Mouse (Mus musculus) CD4-positive naive resting alpha-beta T cell, adult 57 days (primary cell): Measurements from ENCODE around the gene Dleu7. TPM values are rescaled to one million over a fixed set of nuclear protein-coding genes. Genes with fewer than 3 reads are reported as not detected.

ENCODE experiments used
- total RNA-seq: library from RNA; stranded (reverse); gene quantifications from one replicate; pipeline ENCODE4 v1.2.4, GENCODE M21; 2023

The Dleu7 gene
- total RNA-seq, result not detected

DNA sequence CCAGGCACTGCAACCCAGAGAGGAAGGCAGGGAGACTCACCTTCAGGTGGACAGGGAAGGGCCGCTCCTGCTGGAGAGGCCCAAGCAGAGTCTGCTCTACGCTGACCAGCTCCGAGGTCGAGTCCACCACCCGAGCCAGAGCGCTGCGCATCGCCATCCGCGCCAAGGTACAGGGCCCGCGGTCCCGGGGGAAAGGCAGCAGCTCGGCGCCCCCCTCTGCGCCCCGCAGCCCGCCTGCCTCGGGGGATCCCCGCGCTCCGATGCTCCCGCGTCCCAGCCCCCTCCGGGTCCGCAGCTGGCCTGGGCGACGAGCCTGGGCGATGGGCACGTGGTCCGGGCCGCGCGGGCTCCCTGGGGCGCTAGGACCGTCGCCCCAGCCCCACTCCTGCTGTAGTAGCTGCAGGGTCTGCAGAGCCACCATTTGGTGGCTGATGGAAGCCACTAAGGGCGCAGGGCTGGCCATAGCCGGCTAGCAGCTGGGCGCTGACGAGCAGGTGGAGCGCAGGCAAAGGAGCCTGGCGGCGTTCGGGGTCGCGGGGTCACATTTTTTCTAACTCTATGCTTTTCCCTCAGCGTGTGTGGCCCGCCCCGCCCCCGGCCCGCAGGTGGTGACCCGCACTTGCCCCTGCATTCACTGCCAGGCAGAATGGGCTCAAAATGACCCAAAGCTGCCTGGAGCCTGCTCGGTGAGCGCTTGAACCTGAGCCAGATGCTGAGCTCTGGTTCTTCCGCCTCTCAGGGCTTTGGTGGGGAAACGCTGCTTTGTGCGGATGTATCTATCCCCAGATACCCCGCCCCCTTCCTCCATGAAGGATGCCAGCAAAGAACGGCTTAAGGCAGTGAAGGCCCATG is at the start of gene Dleu7, which contains the start of gene Rnaseh2b:
Gene Dleu7 (minus strand): TSS at position 560 of the 852 bp plus-strand sequence.
Gene Rnaseh2b (plus strand): TSS at position 102 of the 852 bp plus-strand sequence.

Other genes with a start within 250 kb of the Dleu7 start
- gene Rnaseh2b, start 458 bp downstream of the Dleu7 start, total RNA-seq, result 13.1 TPM
- gene Gucy1b2, start 163.2 kb upstream of the Dleu7 start, total RNA-seq, result not detected